Mouse (Mus musculus): ENCODE measurements around the gene Gm614.

Gm614 gene

GRCm38 (mm10) chrX:101263892-101264291 lies at the start of gene Gm614:
Gene Gm614 (minus strand): TSS chrX:101263992.
- DNase-seq (ENCODE audit: low spot score): no peak

GRCm38 (mm10) chrX:101309299-101309698 lies 45.5 kb upstream of the Gm614 start:
- no peak for DNase-seq (ENCODE audit: low spot score)

GRCm38 (mm10) chrX:101304646-101305045 lies 40.9 kb upstream of the Gm614 start:
- DNase-seq (ENCODE audit: low spot score): no peak

GRCm38 (mm10) chrX:101301654-101302053 lies 37.9 kb upstream of the Gm614 start:
- no peak for DNase-seq (ENCODE audit: low spot score)

GRCm38 (mm10) chrX:101300427-101301030 lies 36.7 kb upstream of the Gm614 start:
- DNase-seq (ENCODE audit: low spot score): no peak

- no peak for DNase-seq (ENCODE audit: low spot score)
These were observed 36.0 kb upstream of the Gm614 start for GRCm38 (mm10) chrX:101299473-101300426.

GRCm38 (mm10) chrX:101299055-101299454 lies 35.3 kb upstream of the Gm614 start, which contains the start of gene Nlgn3:
Gene Nlgn3 (plus strand): TSS chrX:101299168.
- DNase-seq (ENCODE audit: low spot score): no peak

GRCm38 (mm10) chrX:101290111-101290510 lies 26.3 kb upstream of the Gm614 start:
- no peak for DNase-seq (ENCODE audit: low spot score)

- DNase-seq (ENCODE audit: low spot score): no peak
These were observed 25.2 kb upstream of the Gm614 start for GRCm38 (mm10) chrX:101289037-101289436.

GRCm38 (mm10) chrX:101288432-101288831 lies 24.6 kb upstream of the Gm614 start:
- DNase-seq (ENCODE audit: low spot score): no peak

GRCm38 (mm10) chrX:101287543-101287942 lies 23.8 kb upstream of the Gm614 start:
- DNase-seq (ENCODE audit: low spot score): no peak

- no peak for DNase-seq (ENCODE audit: low spot score)
These were observed 22.3 kb upstream of the Gm614 start for GRCm38 (mm10) chrX:101285953-101286670.

GRCm38 (mm10) chrX:101285534-101285933 lies 21.7 kb upstream of the Gm614 start:
- DNase-seq (ENCODE audit: low spot score): peak; percentile 66

GRCm38 (mm10) chrX:101282813-101283212 lies 19.0 kb upstream of the Gm614 start:
- DNase-seq (ENCODE audit: low spot score): no peak

GRCm38 (mm10) chrX:101273875-101274738 lies 10.3 kb upstream of the Gm614 start, which contains the start of gene Med12:
Gene Med12 (plus strand): TSS chrX:101274030.
- DNase-seq (ENCODE audit: low spot score): peak; percentile 88

- no peak for DNase-seq (ENCODE audit: low spot score)
These were observed 9.6 kb upstream of the Gm614 start for GRCm38 (mm10) chrX:101273410-101273809.

GRCm38 (mm10) chrX:101268755-101269124 lies 4.9 kb upstream of the Gm614 start, which contains the start of gene Gm20489:
Gene Gm20489 (minus strand): TSS chrX:101269023.
- no peak for DNase-seq (ENCODE audit: low spot score)

GRCm38 (mm10) chrX:101268025-101268754 lies 4.4 kb upstream of the Gm614 start, which contains the start of gene Il2rg:
Gene Il2rg (minus strand): TSS chrX:101268255.
- no peak for DNase-seq (ENCODE audit: low spot score)

GRCm38 (mm10) chrX:101266631-101267030 lies 2.8 kb upstream of the Gm614 start:
- no peak for DNase-seq (ENCODE audit: low spot score)

All from ovary, postnatal 36 days (tissue).